Mouse (Mus musculus) forebrain, embryonic 10.5 days (tissue): Measurements from ENCODE around the gene Mageb18. TPM values are rescaled to one million over a fixed set of nuclear protein-coding genes. Genes with fewer than 3 reads are reported as not detected.
A peak's percentile ranks its signal among the peaks of the same experiment; 100 is the strongest.
"Not testable (repeated sequence)": the region's sequence is repeated elsewhere in the genome, so short reads cannot be mapped to it uniquely, and the experiment has no call there.

Source experiments
- DNase-seq: peaks from one replicate; pipeline ENCODE4 v3.0.0-alpha.2; 2017; ENCODE audit warnings: low spot score; ENCODE audit errors: extremely low spot score
- H3K27ac ChIP-seq: fragments of 300-500 bp; sonication (generic); 2 replicates; pipeline ENCODE4 v1.5.1; 2016; ENCODE audit warnings: mild to moderate bottlenecking
- H3K27me3 ChIP-seq: fragments of 300-500 bp; sonication (generic); 2 replicates; pipeline ENCODE4 v1.6.1; 2016; ENCODE audit warnings: mild to moderate bottlenecking; ENCODE audit not compliant: poor library complexity, severe bottlenecking
- H3K36me3 ChIP-seq: fragments of 300-500 bp; sonication (generic); replicated peaks from 2 replicates; pipeline ENCODE4 v1.6.1; 2016; ENCODE audit warnings: mild to moderate bottlenecking, moderate library complexity
- H3K4me1 ChIP-seq: fragments of 300-500 bp; sonication (generic); 2 replicates; pipeline ENCODE4 v1.6.1; 2016
- H3K4me3 ChIP-seq: fragments of 300-500 bp; sonication (generic); 2 replicates; pipeline ENCODE4 v1.5.1; 2016; ENCODE audit warnings: mild to moderate bottlenecking, moderate library complexity
- H3K9me3 ChIP-seq: fragments of 300-500 bp; sonication (generic); 2 replicates; pipeline ENCODE4 v1.6.1; 2016; ENCODE audit warnings: mild to moderate bottlenecking, moderate library complexity
- WGBS: fragments of 180-500 bp; shearing (Covaris S2); methylation state at CpG from one replicate; pipeline ENCODE4 v1.1.7; 2016; 5-methylcytosine and 5-hydroxymethylcytosine counted together
- polyA plus RNA-seq: library from polyadenylated mRNA; unstranded; fragments of >200 nt; fragmentation: Nextera tagmentation; extraction: Ambion mirVana; gene quantifications from 2 replicates; pipeline ENCODE4 v1.2.1, GENCODE M21; 2016

Gene Mageb18
- polyA plus RNA-seq, result not detected in 2 replicates

DNA sequence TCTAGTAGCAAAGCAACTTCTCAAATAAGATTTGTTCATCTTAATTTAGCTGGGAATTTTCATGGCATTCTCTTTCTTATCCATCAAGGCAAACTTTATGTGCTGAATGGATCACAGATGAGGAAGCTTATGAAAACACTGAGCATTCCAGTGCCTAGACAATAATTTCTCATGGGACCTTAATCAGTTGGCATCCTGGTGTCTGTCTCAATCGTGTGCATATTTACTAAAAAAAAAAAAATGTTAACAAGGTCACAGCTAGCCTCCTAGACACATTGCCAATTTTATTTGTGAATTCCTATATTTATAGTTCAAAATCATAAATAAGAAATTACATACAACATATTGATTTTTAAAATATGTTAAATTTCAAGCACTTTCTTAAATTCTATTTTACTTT is at the start of gene Mageb18:
Gene Mageb18 (minus strand): TSS at position 101 of the 400 bp plus-strand sequence.
- Histone ChIP-seq H3K27ac (no peak within 1 kb of the TSS), H3K27me3 (no peaks in the 10 kb centered on the region), H3K4me3 (no peak within 1 kb of the TSS), H3K9me3 (no peaks in the 10 kb centered on the region), H3K4me1 (no peaks in the 10 kb centered on the region), H3K36me3 (no peaks in the 10 kb centered on the region)
- DNase-seq, result no peak
- 90% methylated on average over 1 of the region's 1 CpGs for WGBS

DNA sequence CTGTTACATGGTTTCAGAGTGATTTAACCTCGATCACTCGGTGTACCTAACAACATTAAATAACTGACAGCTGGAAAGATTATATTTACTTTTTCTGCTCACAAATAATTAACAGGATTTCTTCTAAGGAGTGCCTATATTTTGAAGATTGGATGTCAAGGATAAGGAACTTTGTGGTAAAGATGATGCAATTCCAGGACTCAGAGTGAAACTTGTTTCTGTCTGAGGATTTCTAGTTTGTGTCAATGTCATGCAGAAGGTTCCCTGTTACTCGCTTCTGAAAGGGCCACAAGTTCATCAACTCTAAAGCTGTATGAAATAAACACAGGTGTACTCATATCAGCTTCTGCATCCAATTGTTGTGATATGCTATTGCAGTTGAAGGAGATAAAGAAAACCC is 13.4 kb upstream of the Mageb18 start:
- Histone ChIP-seq H3K36me3 (no peaks in the 10 kb centered on the region), H3K9me3 (no peaks in the 10 kb centered on the region), H3K4me3 (no peak overlapping the region), H3K4me1 (no peaks in the 10 kb centered on the region), H3K27ac (no peak overlapping the region), H3K27me3 (no peaks in the 10 kb centered on the region)
- WGBS, result 89% methylated on average over 3 of the region's 3 CpGs
- DNase-seq, result no peak

DNA sequence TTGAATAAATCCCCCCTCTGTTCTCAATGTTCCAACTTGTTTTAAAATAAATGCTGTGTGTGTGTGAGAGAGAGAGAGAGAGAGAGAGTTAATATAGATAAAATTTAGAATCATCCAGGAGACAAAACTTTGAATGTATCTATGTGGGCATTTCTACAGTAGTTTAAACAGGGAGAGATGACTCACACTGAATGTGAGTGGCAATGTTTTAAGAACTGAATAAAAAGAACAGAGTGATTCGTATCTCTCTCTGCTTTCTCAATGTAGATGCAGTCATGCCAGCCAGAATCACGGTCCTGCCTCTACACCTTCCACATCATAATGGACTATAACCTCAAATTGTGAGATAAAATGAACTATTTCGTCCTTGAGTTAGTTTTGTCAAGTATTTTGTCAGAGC is 11.1 kb upstream of the Mageb18 start:
- no peaks in the 10 kb centered on the region for H3K27me3 ChIP-seq
- no peaks in the 10 kb centered on the region for H3K9me3 ChIP-seq
- 81% methylated on average over 3 of the region's 3 CpGs for WGBS
- H3K36me3 ChIP-seq, result no peaks in the 10 kb centered on the region
- H3K27ac ChIP-seq, result no peak overlapping the region
- no peak overlapping the region for H3K4me3 ChIP-seq
- no peak for DNase-seq
- no peaks in the 10 kb centered on the region for H3K4me1 ChIP-seq

DNA sequence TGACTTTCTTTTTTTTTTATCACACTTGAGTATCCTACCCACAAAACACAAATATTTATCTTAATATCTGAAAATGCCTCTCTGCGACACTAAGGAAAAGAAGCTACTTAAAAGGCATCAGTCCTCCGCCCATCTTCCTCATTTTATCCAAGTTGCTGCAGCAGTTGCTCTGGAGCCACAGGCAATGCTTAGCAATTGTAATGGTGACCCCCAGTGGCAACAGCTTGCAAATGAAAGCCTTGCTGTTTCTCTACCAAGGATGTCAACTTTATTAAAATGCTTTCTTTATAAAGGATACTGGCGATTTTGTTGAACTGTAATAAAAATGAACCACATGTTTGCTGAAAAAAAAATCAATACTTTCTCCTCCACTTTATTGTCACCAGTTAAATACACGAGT is 2.0 kb downstream of the Mageb18 start:
- no peaks in the 10 kb centered on the region for H3K36me3 ChIP-seq
- H3K27ac ChIP-seq, result no peak overlapping the region
- no peaks in the 10 kb centered on the region for H3K9me3 ChIP-seq
- no peaks in the 10 kb centered on the region for H3K27me3 ChIP-seq
- 49% methylated on average over 4 of the region's 4 CpGs for WGBS
- no peak for DNase-seq
- no peak overlapping the region for H3K4me3 ChIP-seq
- no peaks in the 10 kb centered on the region for H3K4me1 ChIP-seq

DNA sequence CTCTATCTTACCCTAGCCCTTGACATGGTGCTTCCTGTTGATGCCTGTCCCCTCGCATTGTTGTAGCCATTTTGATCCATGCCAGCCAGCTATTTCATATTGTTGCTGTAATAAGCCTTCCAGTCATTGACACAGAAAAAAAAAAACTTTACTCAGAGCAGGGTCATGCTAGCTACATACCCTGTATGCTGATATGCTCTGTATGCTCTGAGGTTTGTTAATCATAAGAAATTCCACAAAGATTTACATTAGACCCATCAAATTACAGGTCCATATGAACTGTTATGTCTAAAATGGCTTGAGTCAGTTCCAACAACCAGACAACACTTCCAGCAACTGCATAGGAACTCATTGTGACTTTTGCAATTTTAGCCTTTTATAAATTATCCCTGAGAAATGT is 71.5 kb downstream of the Mageb18 start:
- Histone ChIP-seq H3K4me1 (no peaks in the 10 kb centered on the region; the same call in 1 of the 2 replicates), H3K9me3 (no peaks in the 10 kb centered on the region), H3K36me3 (no peaks in the 10 kb centered on the region), H3K27ac (no peak overlapping the region), H3K4me3 (no peak overlapping the region), H3K27me3 (no peaks in the 10 kb centered on the region)
- 79% methylated on average over 1 of the region's 1 CpGs for WGBS
- DNase-seq, result no peak

DNA sequence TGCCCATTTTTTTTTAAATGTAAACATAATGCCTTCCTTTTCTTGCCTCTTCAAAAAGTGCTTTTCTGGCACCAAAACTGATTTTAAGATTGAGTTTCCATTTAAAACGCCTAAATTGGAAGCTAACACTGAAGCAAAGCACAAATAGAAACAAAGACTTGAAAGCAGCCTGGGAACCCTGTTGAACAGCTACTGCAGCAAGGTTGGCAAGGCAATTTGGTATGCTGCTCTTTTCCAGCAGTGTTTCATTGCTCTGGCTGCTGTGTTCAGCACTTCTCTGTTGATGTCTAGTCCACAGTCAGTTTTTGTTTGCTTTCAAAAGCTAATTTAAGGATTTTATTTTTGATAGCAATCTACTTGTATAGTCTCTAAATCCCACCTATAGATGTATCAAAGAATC is 101.1 kb downstream of the Mageb18 start:
- DNase-seq, result no peak
- Histone ChIP-seq H3K4me1 (no peaks in the 10 kb centered on the region), H3K36me3 (no peaks in the 10 kb centered on the region), H3K27ac (no peak overlapping the region), H3K27me3 (no peaks in the 10 kb centered on the region), H3K9me3 (no peaks in the 10 kb centered on the region), H3K4me3 (no peak overlapping the region)
- 37% methylated on average over 1 of the region's 1 CpGs for WGBS

DNA sequence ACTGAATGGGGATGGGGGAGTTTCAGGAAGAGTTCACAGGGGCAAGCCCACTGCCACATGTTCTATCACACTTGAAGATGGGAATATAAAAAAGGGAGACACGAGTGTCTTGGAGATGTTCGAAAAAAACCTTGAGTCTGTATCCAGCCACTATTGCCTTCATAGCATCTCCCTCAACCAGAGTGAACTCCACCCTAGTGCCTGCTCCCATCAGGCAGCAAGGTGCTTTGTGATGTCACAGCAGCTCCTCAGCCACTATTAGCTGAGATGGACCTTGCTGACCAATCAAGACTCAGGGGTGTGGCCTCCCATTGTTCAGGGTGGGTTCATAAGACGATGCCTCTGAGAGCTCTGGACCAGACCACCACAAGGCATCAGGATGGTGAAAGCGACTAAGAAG is 109.7 kb downstream of the Mageb18 start, which contains the start of gene Gm5941:
Gene Gm5941 (plus strand): TSS at position 301 of the 400 bp plus-strand sequence.
- H3K9me3 ChIP-seq, H3K27ac ChIP-seq, H3K36me3 ChIP-seq, H3K4me3 ChIP-seq, DNase-seq, H3K27me3 ChIP-seq, H3K4me1 ChIP-seq: not testable (repeated sequence)
- 92% methylated on average over 4 of the region's 4 CpGs for WGBS

DNA sequence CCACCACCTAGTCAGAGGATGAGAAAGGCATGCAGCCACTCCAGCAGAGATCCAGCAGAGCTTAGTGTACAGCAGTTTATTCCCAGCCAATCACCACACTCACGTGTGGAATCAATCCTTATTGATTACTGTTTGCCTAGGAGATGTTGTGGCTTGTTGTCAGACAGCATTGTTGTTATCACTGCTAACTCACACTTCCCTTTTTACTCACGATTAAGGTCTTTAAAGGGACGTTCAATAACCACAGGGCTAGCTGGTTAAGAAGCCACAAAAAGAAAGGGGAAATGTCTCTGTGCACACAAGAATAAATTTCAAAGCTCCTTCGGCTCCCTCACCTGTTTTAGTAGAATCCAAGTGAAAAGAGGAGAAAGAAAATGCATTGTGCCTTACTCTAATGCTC is 134.6 kb downstream of the Mageb18 start:
- H3K9me3 ChIP-seq, result no peaks in the 10 kb centered on the region
- no peak overlapping the region for H3K4me3 ChIP-seq
- no peaks in the 10 kb centered on the region for H3K36me3 ChIP-seq
- no peaks in the 10 kb centered on the region for H3K4me1 ChIP-seq
- H3K27ac ChIP-seq, result no peak overlapping the region
- no peaks in the 10 kb centered on the region for H3K27me3 ChIP-seq
- no peak for DNase-seq
- WGBS, result 77% methylated on average over 4 of the region's 4 CpGs

DNA sequence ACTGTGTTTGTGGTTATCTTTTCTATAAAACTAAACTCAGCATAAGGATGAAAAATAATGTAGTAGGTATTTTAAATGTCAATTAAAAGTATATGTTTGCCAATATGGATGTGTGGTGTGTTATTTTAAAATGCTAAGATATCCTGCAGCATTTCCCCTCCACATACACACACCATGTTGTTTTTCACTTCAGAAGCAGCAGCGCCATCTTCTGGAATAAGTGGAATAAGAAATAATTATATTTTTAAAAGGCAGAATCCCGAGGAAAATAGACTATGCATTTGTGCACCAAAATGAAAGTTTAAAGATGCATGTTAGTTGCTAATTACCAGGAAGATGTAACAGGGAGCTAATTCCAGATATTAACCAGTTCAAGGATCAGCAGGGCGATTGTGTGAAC is 138.9 kb downstream of the Mageb18 start:
- Histone ChIP-seq H3K4me1 (no peaks in the 10 kb centered on the region), H3K27ac (no peak overlapping the region), H3K36me3 (no peaks in the 10 kb centered on the region), H3K9me3 (no peaks in the 10 kb centered on the region), H3K27me3 (no peaks in the 10 kb centered on the region), H3K4me3 (no peak overlapping the region)
- no peak for DNase-seq
- 37% methylated on average over 3 of the region's 3 CpGs for WGBS

DNA sequence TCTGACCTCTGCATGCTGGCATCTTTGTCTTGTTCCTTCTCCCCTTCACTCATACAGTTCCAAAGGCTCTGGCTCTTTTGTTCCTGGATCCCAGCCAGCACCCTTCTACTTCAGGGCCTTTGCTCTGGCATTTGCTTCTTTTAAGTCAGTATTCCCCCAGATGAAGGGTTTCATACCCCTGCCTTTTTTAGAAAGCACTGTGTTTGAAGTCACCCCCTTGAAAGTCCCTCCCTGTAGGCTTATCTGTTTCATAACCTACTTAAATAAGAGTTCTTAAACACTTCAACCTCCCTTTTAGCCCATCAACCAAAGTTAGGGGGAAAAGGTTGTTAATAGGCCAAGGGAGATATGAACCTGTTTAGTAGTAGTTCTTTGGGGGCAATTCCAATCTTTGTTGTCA is 212.0 kb downstream of the Mageb18 start:
- H3K4me3 ChIP-seq, result no peak overlapping the region
- no peak for DNase-seq
- no peaks in the 10 kb centered on the region for H3K9me3 ChIP-seq
- H3K4me1 ChIP-seq, result no peaks in the 10 kb centered on the region
- no peaks in the 10 kb centered on the region for H3K36me3 ChIP-seq
- H3K27ac ChIP-seq, result no peak overlapping the region
- no peaks in the 10 kb centered on the region for H3K27me3 ChIP-seq

DNA sequence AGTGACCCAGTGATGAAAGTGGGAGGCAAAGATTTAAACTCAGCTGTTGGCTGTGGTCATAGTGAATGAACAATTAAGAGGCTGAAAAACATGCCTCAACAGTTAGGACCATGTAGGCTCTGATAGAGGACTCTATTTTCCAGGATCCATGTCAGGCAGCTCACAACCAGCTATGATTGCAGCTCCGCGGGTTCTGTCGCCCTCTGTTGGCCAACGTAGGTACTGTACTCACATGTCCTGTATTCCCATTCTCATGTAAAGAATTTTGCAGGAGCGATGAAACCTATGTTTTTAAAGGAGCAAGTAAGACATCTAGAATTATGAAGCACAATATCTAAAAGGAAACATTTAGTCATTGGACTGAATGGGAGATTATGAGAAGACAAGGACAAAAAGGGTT is 256.4 kb downstream of the Mageb18 start:
- Histone ChIP-seq H3K27me3 (no peaks in the 10 kb centered on the region), H3K36me3 (no peaks in the 10 kb centered on the region), H3K9me3 (no peaks in the 10 kb centered on the region), H3K27ac (no peak overlapping the region), H3K4me1 (no peaks in the 10 kb centered on the region), H3K4me3 (no peak overlapping the region)
- WGBS, result 15% methylated on average over 5 of the region's 5 CpGs
- peak; percentile 38 for DNase-seq

DNA sequence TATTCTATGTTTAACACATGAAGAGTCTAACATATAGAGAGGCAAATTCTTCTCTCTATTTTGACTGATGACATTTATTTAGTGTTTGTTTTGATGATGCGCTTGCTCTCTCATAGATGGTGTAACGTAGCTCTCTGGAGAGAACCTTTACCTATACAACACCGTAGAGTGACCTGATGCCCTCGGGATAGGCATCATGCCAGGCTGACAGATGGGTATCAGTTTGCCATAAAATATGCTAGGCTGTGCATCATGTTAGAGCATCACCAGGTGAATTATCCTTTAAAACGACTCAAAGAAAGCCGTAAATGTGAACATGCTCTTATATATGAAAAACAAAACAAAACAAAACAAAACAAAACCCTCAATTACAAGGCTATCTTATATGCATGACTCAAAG is 258.5 kb downstream of the Mageb18 start:
- DNase-seq, result no peak
- Histone ChIP-seq H3K27me3 (no peaks in the 10 kb centered on the region), H3K27ac (no peak overlapping the region), H3K36me3 (no peaks in the 10 kb centered on the region), H3K4me3 (no peak overlapping the region), H3K9me3 (no peaks in the 10 kb centered on the region), H3K4me1 (no peaks in the 10 kb centered on the region)
- WGBS, result 92% methylated on average over 6 of the region's 6 CpGs

DNA sequence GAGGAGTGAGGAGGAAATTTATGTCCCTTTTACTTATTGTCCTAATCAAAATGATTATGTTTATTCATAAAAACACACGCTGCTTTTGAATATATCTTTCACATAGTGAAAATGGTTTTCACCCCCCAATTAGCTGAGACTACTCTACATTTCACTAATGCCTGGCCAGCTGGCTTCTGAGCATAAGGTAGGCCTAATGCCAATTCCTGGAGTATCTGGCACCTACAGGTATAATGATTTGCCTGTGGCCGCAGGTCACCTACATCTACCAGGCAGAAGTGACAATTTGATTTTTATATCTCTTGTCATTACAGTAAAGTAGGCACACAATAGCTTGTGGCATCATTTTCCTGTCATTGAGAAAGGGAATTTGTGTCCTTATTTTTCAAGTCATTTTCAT is 259.8 kb downstream of the Mageb18 start:
- DNase-seq, result no peak
- 94% methylated on average over 2 of the region's 2 CpGs for WGBS
- no peaks in the 10 kb centered on the region for H3K4me1 ChIP-seq

DNA sequence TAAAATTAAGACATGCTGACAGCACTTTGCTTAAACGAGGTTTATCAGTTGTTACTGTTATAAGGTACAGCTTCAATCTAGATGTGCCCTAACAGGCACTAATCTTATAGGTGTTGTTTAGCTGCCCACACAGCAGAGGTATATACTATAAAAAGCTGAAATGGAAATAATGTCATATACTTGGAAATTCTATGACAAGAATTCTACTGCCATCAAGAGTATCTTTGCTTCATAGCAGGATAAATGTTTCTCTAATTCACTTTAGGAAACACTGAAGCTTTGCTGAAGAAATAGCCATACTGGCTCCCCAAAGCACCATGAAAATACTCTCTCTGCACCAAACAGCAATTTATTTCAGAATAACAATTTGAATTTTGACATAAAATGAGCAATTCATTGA is 265.9 kb downstream of the Mageb18 start:
- H3K9me3 ChIP-seq, result no peaks in the 10 kb centered on the region
- no peaks in the 10 kb centered on the region for H3K4me1 ChIP-seq
- H3K27ac ChIP-seq, result no peak overlapping the region
- no peaks in the 10 kb centered on the region for H3K36me3 ChIP-seq
- no peak for DNase-seq
- no peak overlapping the region for H3K4me3 ChIP-seq
- WGBS, result 76% methylated on average over 1 of the region's 1 CpGs
- H3K27me3 ChIP-seq, result no peaks in the 10 kb centered on the region

More for the DNA sequence above, 259.8 kb downstream of the Mageb18 start:
- no peak overlapping the region for H3K4me3 ChIP-seq
- no peak overlapping the region for H3K27ac ChIP-seq
- no peaks in the 10 kb centered on the region for H3K36me3 ChIP-seq
- no peaks in the 10 kb centered on the region for H3K27me3 ChIP-seq
- no peaks in the 10 kb centered on the region for H3K9me3 ChIP-seq
